Mouse (Mus musculus) right cerebral cortex, postnatal 4 days (tissue): ENCODE measurements at regions not wholly inside any gene's neighbourhood (a gene's known extent, or its start where the extent isn't known, plus 50 kb on each side); places are given as distances from the start of the nearest gene placed in this dataset.
A peak's percentile ranks its signal among the peaks of the same experiment; 100 is the strongest.

Source experiments
- DNase-seq: peaks from one replicate; pipeline ENCODE4 v3.0.0-alpha.2; 2022

DNA sequence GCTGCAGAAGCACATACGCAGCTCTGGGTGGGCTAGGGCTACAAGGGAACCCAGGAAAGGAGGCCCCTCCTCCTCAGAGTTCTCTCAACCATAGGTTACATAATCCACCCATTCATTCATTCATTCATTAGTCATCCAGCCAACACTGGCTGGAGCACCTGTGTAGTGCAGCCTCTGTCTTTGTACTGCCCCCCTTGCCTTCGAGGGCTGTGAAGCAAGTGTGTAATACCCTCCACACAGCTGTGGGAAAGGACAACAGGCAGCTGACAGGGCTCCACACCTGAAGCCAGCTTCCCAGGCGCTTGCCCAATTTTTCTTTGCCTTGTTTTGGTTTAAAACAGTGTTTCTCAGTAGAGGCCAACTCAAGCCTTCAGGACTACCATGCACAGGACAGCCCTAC is 285.0 kb upstream of the Runx1 start:
- no peak for DNase-seq

DNA sequence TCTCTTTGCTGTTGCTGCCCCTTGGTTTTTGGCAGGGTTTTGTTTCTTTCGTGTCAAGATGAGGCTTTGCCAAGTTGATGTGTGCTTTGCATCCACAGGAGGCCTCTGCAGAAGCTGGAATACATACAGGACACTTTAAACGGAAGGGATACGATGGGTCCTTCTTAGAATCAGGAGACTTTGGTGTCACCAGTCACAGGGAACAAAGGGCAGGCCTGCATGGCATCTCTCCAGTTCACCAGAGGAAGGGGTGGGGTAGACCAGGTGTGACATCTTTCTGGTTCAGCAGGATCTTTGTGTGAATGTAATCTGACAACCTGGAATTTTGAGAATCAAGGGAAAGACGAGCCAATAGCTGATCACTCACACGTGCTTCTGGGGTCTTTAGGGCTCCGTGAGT is 284.5 kb upstream of the Runx1 start:
- DNase-seq, result no peak

DNA sequence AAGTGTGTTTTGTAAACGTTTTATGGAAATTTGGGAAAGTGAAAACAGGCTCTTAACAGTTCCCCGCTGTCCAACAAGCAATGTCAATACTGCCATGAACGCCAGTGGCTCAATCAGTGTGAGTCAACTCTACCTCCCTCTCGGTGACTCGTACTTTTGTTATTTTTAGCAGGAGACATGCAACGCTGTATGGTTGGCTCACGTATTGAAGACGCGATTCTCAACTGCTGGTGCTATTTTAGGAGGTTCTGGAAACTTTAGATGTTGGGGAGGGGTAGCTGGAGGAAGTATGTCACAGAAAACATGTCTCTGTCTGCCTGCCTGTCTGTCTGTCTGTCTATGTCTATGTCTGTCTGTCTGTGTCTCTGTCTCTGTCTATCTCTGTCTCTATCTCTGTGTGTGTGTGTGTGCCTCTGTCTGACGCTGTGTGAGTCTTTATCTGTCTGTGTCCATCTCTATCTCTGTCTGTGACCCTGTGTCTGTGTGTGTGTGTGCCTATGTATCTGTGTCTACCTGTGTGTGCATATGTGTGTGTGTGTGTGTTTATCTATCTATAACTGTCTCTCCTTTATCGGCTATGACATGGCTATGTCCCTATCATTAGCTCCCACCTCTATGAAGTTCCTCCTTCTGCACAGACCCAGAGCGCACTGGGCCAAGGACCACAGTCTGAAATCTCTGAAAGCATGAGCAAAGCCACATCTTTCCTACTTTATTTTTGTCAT is 283.9 kb upstream of the Runx1 start:
- no peak for DNase-seq

DNA sequence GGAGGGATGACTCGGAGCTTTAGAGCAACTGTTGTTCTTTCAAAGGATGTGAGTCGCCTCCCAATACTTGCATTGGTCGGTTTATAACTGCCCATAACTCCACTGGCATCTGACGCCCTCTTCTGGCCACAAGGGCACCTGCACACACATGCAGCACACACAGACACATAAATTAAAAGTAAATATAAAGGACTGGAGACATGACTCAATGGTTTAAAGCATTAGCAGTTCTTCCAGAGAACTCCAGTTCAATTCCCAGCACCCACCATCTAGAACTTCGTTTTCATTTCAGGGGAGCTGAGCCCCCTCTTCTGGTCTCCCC is 281.5 kb upstream of the Runx1 start:
- no peak for DNase-seq

DNA sequence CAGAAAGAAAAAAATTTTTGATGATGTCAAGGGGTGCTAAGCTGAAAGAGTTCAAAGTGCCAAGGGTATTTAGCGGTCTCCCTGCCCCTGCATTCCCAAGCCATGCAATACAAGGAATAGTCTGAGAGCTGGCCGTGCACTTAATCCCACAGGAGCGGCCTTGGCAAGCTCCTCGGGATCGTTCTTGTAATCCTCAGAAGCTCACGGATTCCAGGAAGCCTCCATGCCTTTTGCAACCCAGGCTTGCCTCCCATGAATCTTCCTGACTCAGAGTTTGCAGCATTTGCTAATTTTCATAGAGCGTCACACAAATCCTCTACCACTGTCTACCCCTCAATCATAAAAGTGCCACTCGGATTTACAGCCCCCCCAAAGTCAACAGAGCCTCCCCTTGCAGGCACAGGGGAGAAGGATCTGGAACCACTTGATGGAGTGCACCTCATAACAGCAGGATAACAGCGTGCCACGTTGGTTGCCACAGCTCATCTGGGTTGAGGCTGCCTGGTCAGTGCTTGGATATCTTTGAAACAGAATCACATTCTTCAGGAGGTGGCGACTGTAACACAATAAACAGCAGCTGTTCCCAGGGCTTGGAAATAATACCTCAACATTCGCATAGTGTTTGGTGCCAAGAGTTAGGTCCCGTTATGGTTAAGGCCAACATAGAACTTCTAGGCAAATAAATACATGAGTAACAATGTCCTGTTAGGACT is 281.0 kb upstream of the Runx1 start:
- DNase-seq, result no peak

DNA sequence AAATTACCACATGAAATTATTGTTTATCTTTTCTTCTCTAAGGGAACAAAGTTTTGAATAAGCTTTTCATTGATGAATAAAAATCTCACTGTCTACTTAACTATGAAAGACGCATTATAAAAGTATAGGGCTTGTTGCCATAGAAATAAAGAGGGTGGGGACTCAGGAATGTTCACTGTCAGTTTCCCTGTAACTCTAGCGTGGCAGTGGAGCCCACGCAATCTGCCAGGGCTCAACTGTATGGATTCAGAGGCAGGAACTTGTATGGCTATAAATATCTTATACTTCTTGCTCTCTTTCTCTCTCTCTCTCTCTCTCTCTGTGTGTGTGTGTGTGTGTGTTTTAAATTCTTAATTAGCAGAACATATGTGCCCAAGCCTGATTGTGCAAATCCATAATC is 276.2 kb upstream of the Runx1 start:
- DNase-seq, result no peak

DNA sequence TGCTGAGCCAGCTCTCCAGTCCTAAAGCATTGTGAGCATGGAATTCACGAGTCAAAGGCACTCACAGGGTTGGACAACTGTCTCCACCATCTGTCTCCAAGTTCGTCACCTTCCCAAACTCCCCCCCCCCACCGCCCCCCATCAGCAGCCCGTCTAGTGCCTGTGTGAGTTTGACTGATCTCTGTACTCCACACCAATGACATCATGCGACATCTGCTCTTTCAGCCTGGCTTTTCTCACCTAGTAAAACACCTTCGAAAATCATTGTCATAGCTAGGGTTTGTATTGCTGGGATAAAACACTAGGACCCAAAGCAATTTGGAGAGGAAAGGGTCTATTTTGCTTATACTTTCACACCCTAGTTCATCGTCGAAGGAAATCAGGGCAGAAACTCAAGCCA is 272.1 kb upstream of the Runx1 start:
- DNase-seq, result no peak

DNA sequence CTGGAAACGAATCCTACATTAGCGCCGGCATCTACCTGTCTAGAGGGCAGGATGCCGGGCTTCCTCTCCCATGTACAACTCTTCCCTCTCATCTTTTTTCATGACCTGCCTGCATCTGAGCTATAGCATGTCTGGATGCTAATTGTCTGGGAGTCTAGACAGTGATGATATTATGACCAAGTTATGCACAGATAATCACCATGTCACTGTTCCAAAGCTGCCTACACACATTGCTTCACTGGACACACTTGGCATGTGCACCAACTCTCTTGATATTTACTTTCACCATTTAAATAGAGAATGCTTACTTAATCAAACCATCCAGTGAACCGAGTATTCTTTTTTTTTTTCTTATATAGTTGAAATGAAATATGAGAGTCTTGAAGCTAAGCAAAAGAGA is 270.2 kb upstream of the Runx1 start:
- DNase-seq, result no peak

DNA sequence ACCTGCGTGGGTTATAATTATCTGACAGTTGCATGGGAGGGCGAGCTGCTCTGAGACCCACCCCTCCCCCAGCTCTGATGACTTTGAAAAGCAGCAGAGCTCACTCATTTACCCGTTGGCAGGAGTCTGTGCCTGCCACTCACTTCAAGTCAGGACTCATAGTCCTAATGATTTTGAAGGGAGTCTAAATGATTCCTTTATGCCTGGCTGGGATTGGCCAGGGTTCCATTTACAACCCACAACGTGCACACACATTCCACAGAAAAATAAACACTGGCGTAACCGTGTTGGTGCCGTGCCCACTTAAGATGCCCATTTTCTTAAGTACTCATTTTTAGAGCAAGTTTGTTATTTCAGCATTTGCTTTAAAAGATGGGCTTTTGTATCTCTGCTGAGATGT is 266.8 kb upstream of the Runx1 start:
- no peak for DNase-seq

DNA sequence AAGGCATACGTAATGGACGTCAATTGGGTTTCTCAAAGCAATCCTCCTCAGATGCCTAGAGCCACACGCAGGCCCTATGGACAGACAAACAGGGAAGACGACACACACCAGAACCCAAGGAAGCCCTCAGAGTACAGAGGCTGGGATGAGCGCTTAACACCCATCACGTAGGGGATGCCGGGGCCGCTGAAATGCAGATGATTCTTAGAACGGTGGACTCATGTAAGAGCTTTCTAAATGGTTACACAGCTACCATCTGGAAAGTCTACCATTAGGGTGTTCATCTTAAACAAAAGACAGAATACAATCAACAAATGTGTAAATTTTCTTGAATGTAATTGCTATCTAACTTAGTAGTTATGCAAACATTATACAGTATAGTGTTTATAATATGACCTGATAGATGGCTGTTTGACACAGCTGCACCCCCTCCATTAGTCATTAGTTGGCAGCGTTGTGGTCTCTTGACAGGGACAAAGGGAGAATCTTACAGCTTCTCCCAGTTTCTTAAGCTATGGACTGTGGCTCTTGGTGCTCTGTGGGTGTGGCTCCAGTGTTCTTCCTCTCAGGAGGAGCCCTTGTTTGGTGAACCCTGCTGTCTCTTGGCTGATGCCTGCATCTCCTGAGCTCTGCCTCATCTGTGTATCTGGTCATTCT is 259.4 kb upstream of the Runx1 start:
- no peak for DNase-seq

DNA sequence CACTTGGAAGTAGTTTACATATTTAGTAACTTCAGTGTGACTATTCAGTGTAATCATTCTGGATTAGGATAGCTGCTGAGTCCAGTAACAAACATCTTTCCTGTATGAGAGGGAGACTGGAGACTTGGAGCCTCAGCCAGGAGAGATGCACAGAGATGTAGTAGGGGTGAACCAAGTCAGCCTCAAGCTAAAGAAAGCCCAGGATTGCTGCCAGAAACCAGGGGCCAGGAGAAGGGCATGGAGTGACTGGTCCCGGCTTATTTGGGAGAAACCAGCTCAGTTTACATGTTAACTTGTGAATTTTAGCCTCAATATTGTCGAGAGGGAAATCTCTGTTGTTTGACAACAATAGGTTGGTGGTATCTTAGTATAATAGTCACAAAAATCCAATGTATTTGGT is 257.8 kb upstream of the Runx1 start:
- no peak for DNase-seq

DNA sequence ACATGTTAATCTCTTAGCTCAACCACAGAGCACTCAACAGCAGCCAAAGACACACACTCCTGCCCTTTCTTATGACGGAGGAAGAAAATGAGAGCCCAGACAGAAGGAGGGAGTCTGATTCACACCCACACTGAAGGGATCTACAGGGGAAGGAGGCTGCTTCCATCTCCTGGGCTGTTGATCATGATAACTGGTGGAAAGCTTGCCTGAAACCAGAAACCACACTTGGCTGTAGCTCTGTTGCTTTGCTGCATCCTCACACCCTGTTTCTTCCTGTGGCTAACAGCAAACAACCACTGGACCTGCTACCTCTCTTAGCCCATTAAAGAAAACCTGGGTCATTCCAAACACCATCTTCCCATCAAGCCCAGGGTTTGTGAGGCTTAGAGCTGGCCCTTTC is 257.2 kb upstream of the Runx1 start:
- DNase-seq, result no peak

DNA sequence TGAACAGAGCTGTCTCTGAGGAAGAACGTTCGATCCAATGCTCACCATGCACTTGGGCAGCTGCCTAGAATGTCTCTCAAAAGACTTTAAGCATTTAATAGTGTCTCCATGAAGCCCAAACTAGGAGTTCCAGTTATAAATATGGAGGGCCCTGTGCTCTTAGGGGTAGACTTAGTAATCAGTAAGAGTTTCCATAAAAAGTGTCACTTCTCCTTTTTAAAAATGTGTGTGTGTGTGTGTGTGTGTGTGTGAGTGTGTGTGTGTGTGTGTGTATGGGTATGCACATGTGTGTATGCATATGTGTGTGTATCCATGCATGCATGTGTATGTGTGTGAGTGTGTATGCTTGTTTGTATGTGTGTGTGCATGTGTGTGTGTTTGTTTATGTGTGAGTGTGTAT is 255.6 kb upstream of the Runx1 start:
- no peak for DNase-seq

DNA sequence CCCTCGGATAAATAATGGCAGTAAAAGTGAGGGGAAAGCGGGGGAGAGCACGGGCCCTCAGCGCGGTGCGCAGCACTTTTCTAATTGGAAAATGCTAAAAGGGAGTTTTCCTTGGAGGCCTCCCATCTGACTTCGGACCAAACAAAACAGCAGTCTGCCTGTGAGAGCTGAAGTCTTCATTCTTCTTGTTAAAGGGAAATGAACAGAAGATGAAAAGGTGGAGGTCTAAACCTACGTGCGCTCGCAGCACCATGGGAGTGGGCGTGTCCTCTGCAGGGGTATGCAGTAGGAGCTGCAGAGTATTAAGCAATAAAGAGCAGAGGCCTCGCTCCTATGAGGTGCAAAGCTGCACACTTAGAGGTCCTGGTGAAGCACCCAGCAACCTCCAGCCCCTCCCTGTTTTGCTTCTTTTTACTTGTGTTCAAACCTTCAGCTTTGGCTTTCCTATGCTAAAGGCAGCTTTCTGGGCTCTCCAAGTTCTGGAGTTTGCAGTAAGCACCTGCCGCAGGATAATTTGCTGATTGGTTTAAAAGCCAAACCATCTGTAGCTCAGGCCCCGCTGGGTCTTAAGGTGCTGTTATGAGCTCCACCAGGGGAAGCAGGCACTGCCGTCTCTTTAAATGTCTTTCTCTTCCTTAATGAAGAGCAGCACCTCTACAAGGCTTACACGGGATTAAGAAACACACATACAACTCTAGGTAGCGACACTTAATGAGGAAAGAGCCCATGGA is 253.9 kb upstream of the Runx1 start:
- peak; percentile 40 for DNase-seq

DNA sequence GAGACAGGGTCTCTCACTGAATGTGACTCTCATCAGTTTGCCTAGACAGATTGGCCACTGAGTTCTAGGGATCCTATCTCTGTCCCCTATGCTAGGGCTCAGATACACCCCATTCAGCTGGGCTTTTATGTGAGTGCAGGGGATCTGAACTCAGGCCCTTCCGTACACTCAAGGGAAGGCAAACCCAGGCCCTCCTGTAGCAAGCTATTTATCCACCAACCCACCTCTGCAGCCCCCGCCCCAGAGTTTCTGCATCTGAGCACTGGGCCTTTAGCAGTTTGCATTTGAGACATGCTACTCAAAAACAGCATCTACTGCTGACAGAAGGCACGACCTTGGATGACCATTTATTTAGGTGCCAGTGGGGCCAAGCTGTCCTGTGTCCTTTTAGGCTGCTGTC is 253.0 kb upstream of the Runx1 start:
- no peak for DNase-seq

DNA sequence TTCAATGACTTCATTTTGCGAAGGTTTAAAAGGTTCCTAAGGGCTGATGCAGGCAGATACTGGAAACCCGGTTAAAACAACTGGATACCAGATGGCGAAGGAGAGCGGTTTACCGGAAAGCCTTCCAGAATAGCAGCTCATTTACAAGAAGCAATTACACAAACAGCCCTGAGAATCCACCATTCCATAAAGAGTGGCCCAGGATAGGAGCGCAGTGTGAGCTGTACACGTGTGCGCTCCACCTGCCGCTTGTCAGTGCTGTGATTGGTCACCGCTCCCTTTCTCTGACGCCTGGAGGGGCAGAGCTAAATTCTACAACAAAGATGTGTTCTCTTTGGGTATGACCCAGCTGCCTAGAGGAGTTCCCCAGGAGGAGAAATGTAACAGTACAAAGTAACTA is 249.5 kb upstream of the Runx1 start:
- DNase-seq, result no peak

DNA sequence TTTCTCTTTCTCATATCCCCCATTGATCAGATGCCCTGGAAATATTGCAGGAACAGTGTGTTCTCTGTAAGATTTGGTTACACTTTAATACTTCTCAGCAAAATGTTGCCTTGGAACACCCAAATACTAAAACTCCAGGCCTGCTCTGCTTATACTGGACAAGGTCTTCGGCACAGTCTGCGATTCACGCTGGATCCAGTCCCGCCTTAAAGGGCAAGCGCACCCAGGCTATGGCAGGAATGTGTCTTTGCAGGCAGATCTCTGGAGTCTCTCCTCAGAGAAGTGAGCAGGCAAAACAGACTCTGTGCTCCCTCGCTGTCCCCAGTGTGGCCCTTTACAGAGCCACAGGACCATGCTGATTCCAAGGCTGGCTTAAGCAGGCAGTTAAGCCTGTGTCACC is 246.2 kb upstream of the Runx1 start:
- no peak for DNase-seq

DNA sequence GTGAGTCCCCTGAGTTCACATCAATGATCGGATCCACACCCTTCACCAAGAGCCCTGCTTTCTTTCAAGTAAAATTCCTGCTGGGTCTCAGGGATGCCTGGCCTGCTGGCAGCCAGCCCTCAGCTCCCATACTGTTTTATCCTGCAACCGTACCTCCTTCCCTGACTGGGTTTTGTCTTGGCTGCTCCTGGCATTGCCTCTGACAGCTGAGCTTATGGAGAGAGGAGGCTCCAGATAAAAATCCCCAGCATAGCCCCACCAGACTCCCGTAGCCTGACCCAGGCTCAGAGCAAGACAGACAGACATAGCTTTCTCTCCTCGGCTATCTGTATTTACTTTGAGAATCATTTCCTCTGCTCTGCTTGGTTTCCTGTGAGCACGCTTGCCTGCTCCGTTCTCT is 245.8 kb upstream of the Runx1 start:
- no peak for DNase-seq

DNA sequence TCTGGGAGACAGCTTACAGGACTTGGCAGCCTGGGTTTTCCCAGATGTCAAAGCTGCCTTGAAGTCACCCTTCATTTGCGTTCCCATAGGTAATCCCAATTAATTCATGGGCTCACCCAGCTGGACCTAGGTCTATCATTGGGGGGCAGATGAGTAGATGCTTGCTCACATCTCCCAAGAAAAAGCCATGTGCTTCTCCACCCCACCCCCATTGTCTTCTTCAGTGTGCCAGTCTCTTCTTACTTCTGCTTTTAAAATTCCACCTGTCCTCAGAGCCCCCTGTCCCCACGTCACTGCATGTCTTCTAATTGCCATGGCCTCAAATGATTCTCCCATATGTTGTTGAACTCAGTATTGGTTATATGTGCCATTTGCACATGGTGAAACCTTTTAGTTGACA is 240.9 kb upstream of the Runx1 start:
- DNase-seq, result no peak

DNA sequence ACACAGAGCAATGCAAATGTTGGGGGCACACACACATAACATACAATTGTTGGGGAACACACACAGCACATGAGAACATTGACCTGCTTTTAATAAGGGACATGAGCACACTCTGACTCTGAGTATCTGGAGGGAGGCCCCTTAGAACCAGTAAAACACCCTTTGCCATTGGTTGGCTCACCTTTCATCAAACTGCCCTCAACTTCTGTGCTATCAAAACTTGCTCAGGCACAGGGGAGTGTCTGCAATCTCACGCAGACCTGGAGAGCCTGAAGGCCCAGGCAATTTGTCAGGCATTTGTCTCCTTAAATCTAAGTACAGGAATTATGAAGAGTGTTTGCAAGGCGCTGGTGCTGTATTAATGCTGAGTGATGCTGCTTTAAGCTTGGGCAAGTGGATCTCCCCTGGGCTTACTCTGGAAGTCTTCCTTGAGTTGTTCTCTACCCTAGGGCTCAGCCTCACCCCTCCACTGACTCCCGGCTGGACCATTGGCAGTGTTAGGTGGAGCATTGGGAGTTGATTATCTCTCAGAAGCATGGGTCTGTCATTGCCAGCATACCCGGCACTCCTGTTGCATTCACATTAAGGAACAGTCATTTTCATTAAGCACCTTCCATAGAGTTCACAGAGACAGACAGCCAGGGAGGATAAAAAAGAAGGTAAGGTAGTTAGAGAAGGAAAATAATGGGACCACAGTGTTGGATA is 235.7 kb upstream of the Runx1 start:
- DNase-seq, result no peak

DNA sequence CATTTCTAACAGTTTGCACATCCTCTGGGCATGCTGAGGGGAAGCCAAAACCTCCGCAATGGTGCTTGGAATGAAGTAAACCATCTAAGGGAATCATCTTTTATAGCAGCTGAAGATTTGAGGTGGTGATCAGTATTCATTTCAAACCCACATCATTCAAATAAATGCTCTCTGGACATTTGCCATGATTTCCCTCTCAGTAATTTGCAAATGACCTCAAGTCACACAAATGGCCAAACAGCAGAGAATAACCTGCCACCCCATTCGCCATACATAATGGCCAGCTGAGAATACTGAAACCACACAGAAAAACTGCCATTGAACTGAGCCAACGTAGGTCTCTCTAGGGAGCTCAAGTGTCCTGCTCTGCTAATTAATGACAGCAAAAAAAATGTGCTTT is 230.3 kb upstream of the Runx1 start:
- DNase-seq, result no peak

DNA sequence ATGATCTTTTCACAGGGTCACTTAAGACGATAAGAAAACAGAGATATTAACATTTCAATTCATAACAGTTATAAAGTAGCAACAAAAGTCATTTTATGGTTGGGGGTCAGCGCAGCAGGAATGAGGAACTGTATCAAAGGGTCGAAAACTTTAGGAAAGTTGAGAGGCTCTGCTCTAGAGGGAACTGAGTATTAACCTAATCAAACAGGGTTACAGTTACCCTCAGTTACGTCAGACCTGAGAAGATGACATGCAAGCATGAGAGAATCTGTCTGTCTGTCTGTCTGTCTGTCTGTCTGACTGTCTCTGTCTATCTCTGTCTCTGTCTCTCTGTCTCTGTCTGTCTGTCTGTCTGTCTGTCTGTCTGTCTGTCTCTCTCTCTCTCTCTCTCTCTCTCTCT is 229.6 kb upstream of the Runx1 start:
- DNase-seq, result no peak

DNA sequence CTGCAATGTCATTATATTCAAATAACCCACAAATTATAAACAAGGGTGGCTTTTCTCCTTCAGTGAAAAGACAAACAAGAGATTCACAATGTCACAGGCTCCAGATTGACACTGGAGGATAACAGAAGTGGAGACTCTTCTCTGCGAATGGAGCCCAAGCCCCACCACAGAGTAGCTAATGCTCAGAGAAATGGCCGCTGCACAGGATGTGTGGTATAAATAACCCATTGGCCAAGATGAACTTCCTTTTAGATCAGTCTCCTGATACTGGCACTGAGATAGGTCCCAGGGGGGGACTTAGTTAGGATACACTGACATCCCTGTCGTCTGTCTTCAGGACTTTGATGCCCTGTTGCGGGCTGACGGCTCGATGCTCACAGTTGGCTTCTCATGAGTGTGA is 225.3 kb upstream of the Runx1 start:
- no peak for DNase-seq
